Mouse (Mus musculus): Measurements from ENCODE around the gene Mboat7.
A peak's percentile ranks its signal among the peaks of the same experiment; 100 is the strongest.

Mboat7 gene

DNA sequence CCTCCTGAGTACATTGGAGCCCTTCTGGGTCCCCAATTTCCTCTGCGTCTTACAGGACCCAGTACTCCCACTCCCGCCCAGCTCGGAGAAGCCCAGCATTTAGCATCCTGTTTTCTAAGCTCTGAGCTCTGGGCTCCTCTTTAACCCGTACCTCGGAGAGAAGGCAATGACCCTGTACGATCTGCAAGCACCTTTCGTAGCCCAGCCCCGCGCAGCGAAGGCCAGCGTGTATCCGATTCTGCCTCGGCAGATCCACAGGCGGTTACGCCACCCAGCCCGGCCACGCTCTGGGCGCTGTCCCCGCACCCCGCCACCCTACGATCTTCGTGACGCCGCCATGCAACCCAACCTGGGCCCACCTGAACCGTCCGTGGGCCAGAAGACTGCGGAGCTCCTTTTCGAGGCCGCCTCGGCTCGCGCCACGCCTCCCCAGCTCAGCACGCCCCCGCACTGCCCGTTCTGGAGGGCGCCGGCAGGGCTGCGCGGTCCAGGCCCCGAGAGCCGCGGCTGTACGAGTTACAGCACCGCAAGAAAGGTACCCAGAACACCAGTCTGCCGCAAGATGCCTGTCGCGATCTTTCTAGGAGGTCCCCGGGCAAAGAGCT, 839 bp downstream of the Mboat7 start, which contains the start of gene Tsen34:
TSS of gene Tsen34 (plus strand) at position 482 of the 605 bp plus-strand sequence.
- ATAC-seq (ENCODE audit: low TSS enrichment): no peak; the same call in 1 of the 2 replicates

DNA sequence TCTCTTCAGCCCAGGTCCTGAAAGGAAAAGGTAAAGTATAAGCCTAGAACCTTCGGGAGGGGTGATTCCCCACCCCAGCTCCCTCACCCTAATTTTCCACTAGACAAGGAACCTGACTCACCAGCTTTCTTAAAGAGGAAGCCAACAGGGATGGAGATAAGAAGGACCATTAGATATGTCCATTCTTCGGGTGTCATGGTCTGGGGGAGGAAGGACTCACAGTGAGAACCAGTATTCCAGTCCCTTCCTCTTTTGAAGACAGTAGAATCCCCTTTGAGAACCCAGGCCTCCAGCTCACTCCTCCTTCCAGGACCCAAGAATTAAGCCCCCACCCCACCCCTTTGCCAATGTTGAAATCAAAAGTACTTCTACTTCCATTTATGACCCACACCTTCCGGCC, 1.4 kb downstream of the Mboat7 start:
- ATAC-seq (ENCODE audit: low TSS enrichment): no peak

DNA sequence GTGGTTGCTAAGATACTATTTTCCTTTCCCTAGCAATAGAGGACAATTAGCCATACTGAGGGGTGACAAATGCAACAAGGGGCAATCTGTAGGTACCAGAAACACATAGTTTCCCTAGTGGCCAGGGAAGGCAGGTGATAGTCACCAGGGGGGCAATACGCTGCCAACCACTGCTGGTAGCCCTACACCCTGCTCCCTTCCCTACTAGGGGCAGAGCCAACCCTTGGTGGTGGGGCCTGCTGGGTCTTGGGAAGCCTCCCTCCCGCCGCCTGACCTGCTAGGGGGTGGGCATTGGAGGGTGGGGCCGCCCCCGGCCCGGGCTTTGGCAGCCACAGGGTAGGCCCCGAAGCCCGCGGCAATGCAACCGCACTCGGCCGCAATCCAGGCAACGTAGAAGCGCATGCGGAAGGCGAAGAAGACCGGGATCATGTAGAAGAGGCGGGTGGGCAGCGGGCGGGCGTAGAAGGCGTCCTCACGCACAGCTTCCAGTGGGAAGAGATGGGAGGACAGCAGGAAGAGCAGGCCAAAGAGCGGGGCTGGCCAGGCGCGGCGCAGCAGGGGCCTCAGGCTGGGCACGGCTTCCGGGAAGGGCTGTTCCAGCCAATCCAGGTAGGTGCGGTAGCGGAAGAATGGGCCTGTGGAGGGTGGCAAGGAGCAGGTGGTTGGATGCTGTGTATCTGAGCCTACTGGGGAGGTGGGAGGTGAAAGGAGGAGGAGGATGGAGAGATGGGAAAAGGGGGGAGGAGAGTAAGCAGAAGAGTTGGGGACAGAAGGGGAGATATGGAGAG, 7.7 kb downstream of the Mboat7 start:
- no peak for ATAC-seq (ENCODE audit: low TSS enrichment)

DNA sequence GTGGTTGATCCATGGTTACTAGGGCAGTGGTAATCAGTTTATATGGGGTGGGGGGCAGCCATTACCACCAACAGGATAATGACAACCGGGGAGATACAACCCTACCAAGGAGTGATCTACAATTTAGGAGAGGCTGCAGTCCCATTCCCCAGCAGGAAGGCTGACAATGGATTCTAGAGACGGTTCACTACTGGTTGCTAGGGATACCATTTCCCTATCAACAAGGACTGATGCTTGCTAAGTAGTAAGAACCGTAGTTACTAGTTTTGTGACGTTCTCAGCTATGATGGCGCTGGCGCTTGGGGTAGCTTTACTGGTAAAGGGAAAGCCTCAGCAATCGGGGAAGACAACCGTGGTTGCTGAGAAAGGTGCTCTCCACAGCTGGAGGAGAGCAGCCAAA, 8.6 kb downstream of the Mboat7 start:
- no peak for ATAC-seq (ENCODE audit: low TSS enrichment)

DNA sequence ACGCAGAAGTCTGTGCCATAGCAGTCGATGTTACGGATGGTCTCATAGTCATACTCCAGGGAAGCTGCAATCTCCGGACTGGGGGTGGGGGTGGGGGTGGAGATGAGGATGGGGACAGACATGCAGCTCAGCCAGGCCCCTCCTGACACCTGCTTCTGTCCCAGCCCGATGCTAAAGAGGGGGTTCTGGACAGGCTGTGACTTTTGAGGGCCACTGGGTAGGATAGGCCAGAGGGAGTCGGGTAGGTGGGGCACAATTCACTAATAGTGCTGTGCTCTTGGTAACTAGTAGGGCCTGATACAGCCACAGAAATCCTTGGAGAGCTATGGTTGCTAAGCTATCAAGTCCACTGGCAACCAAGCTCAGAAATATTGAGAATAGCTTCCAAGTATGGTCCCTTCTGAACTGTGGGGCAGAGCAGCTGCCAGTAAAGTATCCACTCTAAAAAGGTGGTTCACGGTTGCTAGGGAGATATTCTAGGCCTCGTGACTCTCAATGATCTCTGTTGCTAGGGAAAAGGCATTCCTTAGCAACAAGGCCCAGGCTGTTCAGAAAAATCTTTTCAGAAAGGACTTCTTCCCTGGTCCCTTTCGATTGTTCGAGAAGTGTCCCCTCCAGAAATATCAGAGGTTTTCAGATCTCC, 9.3 kb downstream of the Mboat7 start:
- ATAC-seq (ENCODE audit: low TSS enrichment): 0 out of 2 replicates have a peak, but pooled peaks have one; percentile 34

DNA sequence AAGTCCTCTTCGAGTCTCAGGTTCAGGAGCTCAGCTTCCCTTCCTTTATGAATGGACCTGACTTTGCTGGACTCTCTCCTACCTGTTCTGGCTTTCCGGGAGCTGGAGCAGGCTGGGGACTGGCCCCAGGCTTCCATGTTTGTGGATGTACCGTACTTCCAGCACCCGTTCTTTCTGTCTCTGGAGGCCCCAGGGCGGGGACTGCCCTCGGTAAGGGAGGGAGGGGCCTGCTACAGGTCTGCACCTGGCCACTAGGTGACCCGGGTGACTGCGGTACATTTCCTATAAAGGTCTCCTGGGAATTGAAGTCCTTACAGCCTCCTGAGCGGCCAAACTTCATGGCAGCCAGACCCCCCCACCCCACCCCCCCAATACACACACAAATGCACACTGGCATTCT, 16.0 kb downstream of the Mboat7 start, which contains the start of gene Tmc4:
TSS of gene Tmc4 (minus strand) at position 212 of the 400 bp plus-strand sequence.
- no peak for ATAC-seq (ENCODE audit: low TSS enrichment)

DNA sequence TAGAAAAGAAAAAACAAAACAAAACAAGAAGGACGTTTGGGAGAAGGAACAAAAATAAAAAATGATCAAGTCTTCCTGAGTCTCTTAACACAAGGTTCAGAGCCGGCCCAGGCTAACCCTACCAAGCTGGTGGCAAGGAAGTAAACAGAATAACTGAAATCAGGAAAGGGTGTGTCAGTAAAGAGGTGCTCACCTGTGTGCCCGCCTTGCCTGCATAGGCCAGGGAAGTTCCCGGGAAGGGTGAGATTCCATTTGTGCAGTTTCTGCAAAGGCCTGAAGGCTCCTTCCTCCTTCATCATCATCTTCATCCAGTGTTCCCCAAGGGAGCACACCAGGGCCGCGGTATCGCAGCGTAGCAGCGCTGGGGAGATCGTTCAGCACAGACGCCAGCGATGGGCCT, 17.0 kb downstream of the Mboat7 start:
- ATAC-seq (ENCODE audit: low TSS enrichment): no peak

DNA sequence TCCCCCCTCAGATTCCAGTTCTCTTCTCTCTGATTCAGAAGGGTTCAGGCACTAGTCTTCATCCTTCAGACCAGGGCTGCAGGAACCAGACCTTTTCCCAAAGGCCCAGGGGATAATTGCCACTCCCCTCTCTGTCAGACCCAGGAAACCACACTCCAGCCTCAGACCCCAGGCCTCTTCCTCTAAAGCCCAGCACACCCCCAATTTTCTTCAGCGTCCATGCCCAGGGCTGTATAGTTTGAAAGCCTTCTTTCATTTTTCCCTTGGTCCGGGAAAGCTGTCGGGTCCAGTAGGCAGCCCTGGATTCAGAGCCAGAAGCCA, 18.1 kb downstream of the Mboat7 start:
- 0 out of 2 replicates have a peak, but pooled peaks have one; percentile 4 for ATAC-seq (ENCODE audit: low TSS enrichment)

DNA sequence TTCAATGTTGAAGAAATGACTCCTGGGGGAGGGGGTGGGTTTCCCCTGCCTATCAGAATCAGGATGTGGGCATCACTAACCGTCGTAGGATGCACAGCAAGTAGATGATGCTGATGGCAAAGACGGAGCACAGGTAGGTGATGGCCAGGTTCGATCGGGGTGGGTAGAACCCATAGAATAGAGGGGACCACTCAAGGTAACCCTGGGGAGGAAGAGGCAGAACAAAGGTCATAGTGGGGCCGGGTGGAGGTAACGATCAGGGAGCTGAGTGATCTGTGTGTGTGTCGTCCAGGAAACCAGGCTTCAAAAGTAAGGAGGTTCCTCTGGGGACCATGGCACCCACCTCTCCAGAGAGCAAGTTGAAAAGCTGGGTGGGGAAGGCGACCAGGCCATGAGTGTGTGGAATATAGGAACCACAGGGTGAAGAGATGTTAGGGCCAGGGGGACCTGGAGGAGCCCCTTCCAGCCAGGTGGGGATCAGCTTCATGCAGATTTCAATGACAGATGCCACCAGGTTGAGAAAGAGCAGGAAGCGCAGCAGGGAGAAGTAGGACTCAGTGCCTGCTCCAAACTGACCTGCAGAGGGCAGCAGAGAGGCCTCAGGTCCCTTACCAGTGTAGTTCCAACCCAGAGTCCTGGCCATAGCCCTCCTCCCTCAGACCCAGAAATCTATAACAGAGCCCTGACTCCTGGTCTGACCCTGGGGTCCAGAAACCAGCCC, 18.7 kb downstream of the Mboat7 start:
- ATAC-seq (ENCODE audit: low TSS enrichment): peak; percentile 91; the same call in 1 of the 2 replicates

DNA sequence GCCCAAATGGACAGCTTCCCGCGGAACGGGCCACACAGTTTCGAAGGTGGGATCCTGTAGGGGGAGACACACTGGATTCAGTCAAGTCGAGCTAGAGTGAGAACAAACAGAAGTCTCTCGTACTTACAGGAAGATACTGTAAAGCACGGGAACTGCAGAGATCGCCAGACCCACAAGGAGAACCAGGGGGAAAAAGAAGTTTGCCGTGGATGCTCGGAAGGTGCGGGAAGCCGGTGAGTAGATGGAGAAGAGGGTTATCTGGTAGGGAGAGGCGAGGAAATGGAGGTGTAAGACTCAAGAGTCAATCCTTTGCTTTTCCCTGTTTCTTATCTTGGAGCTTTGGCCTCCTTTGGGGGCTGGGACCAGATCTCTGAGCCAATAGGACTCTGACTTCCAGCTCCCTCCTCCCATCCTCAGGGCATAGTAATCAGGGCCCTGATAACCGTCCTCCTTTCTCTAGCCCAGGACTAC, 26.4 kb downstream of the Mboat7 start:
- ATAC-seq (ENCODE audit: low TSS enrichment): no peak

DNA sequence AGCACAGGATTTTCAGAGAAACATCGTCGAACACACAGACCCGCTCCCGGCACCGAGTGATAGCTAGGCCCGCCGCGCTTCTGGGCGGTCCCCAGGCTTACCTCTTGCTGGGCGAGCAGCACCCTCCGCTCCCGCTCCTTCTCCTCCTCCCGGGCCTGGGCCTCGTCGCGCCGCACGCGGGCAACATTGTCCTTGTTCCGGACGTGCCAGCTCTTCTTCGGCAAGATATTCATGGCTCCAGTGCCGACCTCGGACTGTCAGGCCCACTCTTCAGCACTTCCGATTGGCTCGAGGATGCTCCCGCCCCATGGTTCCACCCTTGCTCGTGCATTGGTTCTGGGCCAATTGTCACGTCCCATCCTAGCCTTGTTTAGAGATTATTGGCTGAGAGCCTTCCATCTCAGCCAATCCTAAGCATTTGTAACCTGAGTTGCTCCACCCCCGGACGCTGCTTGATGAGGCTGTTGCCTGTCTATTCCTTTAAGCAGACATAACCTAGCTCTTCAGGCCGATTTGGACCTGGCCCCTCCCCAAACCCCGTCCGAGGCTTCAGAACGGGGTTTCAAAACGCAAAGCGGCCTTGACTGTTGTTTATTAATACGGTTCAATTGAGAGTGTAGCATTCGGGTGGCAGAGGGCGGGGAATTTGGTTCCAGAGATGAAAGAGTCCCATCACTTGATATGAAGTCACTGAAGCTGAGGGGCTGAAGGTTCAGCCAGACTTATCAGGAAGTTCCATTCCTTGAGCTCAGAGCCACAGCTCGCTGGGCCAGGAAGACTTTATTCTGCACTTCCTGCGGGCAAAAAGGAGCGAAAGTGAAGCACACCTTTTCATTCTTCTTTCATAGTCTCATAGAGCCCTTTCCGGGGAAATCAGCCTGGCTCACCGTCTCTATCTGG, 27.9 kb downstream of the Mboat7 start, which contains the start of gene Leng1:
TSS of gene Leng1 (minus strand) at position 626 of the 900 bp plus-strand sequence.
- ATAC-seq (ENCODE audit: low TSS enrichment): peak; percentile 96

DNA sequence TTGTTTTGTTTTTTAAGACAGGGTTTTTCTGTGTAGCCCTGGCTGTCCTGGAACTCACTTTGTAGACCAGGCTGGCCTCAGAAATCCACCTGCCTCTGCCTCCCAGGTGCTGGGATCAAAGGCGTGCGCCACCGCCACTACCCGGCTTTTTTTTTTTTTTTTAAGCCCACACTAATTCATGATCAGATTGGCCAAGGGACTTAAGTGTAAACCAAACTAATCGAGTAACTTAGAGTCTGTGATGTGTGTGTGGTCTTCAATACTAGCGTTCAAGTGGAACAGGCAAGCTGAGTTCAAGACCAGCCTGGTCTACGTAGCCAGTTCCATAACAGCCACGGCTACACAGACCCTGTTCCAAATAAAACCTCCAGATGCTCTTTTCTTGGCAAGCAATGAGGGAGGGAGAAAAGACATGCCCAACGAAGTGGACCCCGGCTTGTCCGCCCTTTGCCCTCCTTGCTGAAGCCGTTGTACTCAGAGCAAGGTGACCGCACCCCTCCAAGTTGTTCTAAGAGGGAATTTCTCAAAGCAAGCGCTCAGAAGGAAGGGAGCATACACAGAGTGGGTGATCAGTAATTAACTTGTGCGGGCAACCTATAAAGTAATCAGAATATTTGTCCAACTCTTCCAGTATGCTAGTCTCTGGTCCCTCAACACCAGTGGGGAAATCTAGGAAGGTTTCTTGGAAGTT, 28.7 kb downstream of the Mboat7 start:
- ATAC-seq (ENCODE audit: low TSS enrichment): peak; percentile 1; the same call in 1 of the 2 replicates

DNA sequence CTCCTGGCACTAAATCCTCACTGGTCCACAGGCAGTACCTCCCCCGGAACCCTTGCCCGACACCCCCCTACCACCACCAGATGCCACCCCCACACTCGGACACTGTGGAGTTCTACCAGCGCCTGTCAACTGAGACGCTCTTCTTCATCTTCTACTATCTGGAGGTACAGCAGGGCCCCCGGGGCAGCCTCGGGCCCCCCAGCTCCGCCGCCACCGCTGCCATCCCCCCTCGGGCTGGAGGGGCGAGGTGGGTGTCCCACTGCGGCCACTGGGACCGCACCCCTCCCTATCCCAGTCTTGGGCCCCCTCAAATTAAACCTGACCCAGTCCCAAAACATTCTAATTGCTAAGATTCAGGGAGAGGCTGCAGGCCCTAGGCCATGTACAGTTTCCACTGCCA, 34.7 kb downstream of the Mboat7 start:
- ATAC-seq (ENCODE audit: low TSS enrichment): no peak

DNA sequence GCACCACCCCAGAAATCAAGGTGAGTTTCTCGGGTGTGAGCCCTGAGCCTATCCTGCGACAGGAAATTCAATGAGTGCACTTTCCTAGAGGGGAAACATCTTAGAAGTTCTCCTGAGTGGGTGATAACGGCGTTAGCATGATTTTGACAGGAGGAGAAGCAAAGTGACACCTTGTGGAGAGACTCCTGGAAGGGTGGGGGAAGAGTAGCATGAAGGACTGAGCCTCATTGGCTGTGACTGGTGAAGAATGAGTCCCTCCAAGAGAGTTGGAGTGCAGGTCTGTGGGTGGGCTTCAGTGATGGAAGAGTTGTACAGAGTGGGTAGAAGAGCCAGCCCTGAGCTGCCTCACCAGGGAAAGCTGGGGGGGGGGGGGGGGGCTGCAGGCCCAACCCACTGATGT, 36.4 kb downstream of the Mboat7 start:
- ATAC-seq (ENCODE audit: low TSS enrichment): peak; percentile 31; the same call in 1 of the 2 replicates

DNA sequence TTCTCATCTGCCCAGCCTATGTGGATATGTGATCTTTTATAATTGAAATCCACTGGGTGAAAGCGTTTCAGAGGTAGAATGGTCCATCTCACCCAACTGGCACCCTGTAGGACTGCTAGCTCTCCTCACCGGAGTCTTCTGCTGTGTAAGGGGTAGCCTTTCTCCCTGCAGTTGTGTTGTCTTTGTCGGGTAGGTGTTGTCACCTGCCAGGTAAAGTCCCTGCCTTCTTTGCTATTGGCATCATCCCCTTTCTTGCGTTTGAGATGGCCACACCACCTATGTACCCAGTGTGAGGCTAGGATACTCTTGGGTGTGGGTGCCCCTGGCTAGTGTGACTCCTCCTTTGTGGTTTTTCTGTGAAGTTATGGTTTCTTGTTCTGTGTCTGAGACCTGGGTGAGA, 46.7 kb downstream of the Mboat7 start:
- no peak for ATAC-seq (ENCODE audit: low TSS enrichment)

DNA sequence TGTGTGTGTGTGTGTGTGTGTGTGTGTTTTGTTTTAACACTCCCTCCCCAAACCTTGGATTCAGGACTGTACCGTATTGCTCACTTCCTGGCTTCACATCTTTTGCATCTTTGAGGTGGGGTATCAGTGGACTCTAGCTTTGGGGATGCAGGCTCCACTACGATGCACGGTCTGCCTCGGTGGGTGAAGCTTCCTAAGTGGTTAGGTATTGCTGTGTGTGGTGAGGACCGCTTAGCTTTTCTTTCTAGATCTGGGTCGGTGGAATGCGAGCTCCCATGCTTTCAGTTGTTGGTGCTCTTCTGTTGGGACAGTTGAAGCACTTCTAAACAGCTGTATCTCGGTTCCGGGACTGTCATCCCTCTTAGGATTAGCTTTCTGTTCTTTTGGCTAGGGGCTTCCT, 47.1 kb downstream of the Mboat7 start:
- no peak for ATAC-seq (ENCODE audit: low TSS enrichment)

DNA sequence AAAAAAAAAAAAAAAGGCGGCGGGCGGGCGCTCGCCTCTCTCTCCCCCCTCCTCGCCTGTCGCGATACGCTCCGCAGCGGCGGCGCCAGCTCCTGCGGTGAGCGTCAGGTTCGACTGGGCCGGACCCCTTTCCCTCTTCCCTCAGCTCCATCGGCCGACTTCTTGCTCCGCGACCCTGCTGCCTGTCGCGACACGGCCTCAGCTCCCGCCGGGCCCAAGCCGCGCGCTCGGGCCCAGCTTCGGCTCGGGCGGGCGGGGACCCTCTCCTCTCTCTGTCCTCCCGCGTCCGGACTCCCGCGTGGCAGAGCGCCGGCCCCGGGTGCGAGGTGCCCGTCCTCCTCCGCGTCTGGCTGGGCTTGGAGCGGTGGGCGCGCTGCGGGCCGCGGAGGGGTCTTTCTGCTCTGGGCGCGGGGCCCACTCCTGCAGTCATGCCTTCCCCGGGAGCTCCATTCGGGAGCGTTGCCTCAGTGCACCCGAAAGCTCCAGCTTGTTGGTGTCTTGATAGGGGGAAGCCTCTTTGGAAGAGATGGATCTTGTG, 47.8 kb downstream of the Mboat7 start:
- ATAC-seq (ENCODE audit: low TSS enrichment): peak; percentile 20

DNA sequence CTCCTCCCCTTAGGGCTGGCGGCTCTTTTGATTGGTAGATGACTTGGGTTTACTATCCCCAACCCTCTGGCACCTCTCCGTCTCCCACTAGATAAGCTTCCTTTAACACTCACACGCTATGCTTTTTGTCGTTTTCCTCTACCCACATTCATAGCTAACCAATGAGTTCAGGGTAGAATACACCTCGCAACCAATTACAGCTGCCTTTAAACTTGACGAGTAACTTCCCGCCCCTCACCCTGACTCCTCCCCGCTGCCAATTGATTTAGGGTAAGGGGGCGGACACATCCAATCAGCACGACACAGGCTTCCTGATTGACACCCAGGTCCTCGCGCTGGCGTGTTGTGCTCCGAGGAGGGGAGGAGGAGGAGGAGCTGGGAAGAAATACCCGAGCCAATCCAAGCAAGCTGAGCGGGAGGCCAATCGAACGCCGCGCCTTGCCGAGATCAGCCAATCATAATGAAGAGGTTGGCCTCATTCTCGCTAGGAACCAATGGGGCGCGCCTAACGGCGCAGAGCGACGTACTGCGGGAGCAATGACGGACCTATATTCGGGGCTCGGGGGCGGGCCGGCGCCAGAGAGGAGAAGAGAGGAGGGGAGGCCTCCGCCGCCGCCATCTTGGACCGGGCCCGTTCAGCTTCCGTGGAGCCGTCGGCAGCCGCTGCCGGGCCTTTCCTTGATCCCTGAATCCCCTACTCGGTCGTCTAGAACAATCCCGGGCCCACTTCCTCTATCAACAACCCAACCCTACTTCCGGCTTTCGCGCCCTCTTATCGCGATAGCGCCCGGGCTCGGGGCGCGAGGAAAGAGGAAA, 48.4 kb downstream of the Mboat7 start, which contains the start of gene Cnot3:
TSS of gene Cnot3 (plus strand) at position 597 of the 816 bp plus-strand sequence.
- peak; percentile 95 for ATAC-seq (ENCODE audit: low TSS enrichment)

DNA sequence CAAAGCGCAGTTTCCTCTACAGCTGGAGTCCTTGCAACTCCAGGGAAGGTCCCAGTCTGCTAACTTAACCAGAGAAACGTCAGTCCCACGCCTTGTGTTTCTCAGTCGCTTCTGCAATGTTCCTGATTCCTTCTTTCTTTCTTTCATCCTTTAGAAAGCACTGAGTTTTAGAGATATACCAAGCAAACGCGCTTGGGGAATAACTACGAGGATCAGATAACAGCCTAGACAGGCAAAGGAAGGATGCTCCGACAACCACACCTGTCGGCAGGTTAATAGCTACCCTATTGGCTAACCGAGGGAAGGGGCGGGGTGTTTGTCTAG, 49.0 kb downstream of the Mboat7 start:
- peak; percentile 0; the same call in 1 of the 2 replicates for ATAC-seq (ENCODE audit: low TSS enrichment)
